Mouse (Mus musculus) cerebellum, postnatal 14 days (tissue): Measurements from ENCODE around the gene Arvcf.

ENCODE experiments used
- DNase-seq, 2 experiments: peaks; one replicate each; pipeline ENCODE4 v3.0.0; 2021; ENCODE audit warnings: mixed read lengths in 2 of 2

The Arvcf gene

DNA sequence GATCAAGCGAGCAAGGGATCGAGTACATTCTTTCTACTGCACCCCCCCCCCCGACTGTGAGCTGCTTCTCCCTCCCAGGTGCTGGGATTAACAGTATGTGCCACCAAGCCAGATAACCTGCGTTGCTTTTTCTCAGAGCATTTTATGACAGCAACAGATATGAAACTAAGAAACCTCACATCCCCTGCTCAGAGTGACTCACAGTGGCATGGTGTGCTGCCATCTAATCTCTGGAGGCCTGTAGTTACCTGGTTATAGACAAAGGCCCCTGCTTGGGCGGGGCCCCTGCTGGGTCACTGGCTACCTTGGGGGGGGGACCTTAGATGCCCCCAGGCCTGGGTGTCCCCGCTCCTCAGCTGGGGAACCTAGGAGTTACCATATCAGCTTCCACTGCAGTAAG lies 10.0 kb downstream of the Arvcf start:
- no peak for DNase-seq

DNA sequence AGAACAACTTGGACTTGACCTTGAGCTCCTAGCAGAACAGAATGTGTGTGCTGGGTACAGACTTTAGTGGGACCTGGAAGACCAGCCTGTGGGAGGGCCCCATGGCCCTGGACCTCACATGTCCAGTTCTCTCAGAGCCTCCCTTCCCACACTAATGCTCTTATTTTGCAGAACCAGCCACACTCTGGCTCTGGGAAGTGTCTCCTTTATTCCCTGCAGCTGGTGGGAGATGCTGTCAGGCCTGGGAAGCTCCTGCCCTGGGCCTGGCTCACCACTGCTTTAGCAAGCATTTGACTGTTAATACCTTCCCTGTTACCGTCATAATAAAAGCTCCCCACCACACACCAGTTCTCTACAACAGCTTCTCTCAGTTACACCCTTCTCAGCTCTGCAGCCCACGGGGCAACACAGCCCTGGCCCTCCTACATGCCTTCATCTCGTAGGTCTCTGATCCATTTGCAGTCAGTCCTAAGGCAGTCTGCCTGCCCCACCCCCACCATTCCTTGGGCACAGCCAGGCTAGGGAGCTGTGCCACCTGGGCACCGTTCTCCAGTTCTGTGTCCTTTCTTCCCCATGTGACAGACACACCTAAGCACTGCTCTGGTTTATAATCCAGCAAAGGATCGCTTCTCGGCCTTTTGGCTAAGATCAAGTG lies 12.3 kb downstream of the Arvcf start:
- DNase-seq: peak; percentile 66 to 75

DNA sequence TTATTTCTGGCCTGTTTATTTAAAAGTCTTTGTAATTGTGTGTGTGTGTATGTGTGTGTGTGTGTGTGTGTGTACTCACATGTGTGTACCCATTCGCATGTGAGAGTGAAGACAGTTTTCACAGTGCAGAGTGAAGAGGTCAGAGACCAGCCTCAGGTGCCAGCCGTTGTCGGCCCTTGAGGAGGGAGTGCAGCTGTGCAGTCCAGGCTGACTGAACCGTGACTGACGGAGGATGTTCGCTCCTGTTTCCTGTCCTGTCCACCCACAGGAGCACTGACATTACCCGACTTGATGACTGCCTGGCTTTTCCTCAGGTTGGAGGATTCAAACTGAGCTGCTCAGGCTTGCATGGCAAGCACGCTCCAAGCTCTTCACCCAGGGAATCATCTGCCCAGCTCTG lies 15.0 kb downstream of the Arvcf start:
- no peak for DNase-seq

DNA sequence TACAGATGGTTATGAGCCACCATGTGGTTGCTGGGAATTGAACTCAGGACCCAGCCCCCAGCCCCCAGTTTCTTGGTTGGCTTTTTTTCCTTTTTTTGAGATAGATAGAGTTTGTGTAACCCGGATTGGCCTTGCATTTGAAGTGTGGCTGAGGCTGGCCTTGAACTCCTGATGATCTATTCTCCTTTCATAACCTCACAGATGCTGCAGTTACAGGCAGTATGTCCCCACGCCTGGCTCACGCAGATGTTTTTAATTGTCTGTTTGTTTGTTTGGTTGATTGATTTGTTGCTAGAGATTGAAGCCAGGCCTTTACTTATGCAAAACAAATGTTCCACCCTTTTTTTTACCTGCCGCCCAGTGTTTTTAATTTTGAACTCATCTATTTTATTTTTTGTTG lies 18.9 kb downstream of the Arvcf start:
- DNase-seq: no peak

DNA sequence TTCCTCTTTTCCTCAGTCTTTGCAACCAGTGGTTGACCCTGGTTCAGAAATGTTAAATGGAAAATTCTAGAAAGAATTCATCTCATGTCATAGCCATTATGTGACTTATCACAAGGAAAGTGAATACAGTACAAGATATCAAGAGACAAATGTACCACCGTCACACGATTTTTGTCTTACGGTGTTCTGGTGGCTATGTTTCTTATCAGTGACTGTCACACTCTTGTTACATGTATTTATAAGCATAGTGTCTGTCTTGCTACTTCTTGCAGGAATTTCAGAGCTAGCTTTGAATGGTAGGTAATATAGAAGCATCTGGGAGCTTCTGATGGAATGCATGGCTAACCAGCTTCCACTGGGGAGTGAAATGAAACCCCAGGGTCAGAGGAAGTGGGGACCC lies 22.2 kb downstream of the Arvcf start:
- no peak for DNase-seq

DNA sequence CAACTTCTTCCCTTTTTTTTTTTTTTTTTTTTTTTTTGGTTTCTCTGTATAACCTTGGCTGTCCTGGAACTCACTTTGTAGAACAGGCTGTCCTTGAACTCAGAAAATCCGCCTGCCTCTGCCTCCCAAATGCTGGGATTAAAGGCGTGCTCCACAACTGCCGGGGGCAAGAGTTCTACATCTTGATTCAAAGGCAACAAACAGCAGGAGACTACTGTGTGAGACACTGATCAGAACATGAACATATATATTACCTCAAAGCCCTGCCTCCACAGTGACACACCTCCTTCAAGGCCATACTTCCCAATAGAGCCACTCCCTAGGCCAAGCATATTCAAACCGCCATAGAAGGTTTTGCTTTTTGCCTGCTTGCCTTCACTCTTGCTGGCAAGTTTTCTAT lies 25.6 kb downstream of the Arvcf start:
- no peak for DNase-seq

DNA sequence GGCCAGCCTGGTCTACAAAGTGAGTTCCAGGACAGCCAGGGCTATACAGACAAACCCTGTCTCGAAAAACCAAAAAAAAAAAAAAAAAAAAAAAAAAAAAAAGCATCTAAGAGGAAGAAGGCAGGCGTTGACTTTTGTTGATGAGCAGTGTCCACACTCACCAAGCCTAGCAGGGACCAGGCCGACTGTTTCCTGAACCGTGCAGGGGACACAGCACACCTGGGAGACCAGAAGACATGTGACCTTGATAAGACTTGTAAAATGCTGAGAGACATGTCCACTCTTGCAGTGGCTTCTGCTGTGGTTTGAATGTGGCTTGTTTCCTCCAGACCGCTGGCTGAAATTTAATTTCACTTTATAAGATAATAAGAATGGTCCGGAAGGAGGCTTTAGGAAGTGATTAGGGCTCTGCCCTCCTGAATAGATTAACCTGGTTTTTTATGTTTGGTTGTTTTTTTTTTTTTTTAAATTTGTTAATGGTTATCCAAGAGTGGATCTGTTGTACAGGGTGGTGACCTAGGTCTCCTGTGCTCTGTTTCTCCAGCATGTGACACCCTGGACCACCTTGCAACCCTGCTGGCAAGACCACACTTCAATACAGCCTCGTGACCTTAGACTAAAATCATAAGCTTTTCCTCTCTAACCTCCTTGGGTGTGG lies 28.4 kb downstream of the Arvcf start:
- DNase-seq: no peak

DNA sequence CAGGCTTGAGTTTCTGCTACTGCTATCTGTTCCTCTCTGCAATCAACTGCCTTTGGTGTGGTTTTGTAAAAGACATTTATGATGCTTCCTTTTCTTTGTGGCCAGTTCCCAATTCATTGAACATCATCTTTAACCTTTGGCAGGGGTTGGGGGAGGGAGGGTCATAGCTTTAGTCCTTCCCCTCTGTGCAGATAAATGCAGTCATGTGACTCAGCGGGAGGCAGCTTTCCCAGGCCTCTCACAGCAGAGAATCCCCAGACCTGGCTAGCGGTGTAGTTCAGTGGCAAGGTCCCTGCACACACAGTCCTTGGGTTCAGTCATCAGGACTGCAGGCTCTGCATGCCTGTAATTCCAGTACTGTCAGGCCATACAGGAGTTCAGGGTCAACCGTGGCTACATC lies 29.2 kb downstream of the Arvcf start:
- DNase-seq: no peak

DNA sequence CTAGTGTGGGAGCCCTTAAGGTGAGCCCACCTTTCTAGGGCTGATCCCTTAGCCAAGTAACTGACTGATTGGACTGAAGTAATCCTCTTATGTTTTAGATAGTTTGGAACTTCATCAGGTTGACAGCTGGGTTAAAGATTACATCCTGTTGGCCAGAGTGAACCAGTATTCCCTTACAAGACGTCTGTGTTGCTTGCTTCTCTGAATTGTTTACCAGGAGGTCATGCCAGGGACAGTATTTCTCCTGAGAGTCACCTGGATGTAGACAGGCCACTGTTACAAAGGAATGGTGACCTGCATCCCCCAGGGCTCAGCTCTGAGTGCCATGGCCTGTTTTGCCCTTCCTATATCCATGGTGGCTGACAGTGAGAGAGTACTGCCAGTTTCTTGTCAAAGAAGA lies 30.5 kb downstream of the Arvcf start:
- DNase-seq: no peak

DNA sequence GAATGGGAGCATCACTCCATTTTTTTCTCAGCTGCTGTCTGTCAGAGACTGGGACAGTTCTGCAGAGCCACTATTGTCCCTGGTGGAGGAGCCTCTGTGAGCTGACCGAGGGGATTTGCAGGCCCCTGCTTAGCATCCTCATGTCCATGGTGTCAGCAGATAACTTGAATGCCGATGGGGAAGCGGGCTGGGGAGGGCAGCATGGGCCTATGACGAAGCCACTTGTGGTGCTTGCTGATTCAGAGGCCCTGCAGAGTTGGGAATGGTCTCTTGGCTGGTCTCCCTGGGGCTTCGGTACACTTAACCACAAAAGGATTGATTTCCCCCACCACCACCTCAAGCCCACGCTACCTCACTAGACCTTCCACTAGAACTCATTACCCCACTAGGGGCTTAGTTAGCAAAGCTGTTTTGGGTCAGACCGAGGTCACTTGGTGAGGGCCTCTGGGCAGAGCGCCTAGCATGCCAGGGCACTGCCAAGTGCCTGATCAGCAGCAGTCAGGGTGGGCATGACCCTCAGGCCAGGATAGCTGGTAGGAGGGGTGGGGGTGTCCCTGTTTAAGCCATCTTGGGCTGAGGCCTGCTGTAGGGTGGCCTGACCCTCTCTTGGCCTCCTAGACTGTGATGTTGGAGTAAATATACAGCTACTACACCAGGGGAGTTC lies 31.5 kb downstream of the Arvcf start:
- DNase-seq: no peak

DNA sequence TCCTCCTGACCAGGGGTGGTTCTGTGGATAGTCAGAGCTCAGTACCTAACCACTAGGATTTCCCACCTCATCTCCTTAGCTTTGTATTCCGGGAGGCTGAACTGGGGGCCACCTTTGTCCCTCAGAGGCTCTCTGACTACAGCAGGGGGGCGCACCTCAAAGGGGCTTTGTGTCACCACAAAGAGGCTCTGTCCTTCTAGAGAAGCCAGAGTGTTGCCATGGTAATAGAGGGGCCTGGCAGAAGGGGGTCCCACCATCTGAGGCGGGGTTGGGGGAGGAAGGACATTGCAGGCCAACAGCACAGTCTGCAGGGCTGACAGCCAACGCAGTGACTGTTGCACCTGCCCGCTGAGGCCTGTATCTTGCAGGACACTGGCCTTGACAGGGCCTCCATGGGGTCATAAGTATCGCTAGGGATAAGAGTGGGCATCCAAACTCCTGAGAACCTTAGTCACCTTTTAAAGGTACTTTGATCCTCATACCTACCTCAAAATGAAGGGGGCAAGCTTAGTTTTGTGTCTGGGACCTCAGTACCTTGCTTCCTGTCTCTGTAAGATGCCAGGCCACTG lies 32.6 kb downstream of the Arvcf start:
- peak; percentile 59 to 60 for DNase-seq

DNA sequence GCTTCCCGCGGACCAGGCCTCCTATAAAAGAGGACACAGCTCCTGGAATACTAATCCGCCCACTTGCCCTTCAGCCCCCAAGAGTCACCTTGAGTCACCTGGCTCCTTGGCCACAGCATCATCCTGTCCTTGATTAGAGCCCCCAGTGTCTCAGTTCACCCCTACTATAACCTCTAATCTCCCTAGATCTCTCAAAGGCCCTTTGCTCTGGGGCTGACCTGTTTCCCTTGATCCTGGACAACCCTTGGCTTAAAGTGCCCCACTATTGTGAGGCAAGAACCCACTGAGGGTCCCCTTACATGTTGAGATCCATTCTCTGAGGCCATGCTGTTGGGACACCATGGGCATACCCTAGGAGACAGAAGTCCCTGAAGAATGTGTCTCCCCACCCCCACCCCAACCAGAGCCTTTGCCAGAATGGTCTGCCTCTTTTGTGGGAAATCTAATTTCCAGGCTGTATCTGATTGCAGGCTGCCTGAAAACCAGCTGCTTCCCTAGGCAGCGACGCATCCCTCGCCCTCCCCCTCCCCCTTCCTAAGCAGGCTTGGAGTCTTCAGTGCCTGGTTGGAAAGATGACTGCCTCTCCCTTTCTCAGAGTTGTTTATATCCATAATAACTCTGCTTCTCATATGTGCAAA lies 33.8 kb downstream of the Arvcf start:
- DNase-seq: no peak

DNA sequence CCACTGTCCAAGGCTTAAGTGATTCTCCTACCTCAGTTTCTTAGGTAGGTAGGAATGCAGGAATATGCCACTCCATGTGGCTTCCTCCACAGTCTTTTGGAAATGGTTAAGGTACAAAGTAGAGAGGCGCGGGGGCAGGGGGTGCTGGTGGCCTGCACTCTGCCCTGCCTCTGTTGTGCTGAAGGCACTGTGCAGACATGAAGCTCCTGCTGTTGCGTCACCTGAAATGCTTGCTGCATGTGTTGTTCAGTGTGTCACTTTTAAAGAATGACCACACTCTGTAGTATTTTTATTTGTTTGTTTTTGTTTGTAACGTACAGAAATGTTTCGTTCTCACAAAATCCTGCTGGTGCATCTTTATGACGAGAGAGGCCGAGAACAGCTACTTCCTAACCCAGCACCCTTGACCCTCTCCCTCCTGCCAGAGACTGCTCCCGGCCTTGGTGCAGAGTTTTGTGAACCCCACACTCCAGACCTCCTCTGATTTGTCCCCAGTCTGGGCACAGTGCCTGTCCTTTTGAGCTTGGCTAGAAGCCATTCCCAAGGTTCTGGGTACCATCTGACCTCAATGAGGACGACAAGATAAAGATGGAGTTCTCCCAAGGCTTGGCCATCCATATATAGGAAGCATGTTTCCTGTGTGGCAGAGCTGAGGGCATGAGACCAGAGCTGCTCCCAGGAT lies 35.2 kb downstream of the Arvcf start:
- peak; percentile 56 to 61 for DNase-seq

DNA sequence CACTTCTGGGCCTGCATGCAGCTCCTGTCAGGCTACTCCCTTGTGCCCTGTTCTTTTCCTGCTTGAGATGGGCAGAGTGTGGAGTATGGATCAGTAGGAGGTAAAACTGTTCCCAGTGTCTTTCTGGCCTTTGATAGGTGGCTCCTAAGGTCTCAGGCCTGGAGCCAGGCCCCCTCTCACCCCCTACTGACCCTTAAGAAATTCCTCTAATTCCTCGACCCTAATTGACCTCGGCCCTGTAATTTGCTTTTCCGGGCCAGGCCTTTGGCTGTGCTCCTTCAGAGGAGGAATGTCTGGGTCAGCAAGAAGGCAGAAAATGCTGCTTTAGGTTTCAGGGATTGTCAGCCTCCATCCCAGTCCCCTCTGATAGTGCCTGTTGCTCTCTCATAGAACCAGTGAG lies 35.8 kb downstream of the Arvcf start:
- DNase-seq: no peak

DNA sequence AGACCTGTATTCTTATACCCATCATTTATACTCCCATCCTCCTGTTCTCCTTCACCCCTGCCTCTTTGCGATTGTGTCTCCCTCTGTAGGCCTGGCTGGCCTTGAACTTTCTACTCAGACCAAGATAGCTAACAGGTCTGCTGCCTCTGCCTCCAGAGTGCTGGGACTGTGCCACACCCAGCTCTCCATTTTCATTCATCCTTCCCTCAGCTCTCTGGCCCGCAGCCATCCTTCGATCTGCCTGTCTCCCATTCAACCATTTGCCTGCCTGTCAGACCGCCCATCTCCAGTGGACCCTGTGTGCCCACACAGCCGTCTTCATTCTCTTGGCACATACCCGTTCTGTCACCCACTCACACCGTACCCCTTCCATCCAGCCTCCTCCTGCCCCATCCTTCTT lies 36.2 kb downstream of the Arvcf start:
- DNase-seq: peak in 1 of 2 experiments; percentile 24

DNA sequence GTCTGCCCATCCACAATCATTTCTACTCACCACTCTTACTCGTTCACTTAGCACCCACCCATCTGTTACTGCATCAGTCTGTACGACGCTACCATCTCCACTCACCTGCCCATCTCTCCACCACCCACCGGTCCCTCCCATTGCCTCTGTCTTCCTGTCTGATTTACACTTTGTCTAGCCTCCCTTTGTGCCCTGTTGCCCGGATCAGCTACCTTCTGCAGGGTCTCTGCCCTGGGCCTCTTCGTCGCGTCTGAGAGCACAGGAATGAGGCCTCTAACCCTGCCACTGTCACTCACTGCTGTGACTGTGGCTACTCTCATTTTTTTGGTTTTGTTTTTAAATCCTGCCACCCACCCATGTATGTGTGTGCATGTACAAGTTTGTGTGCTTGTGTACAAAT lies 36.7 kb downstream of the Arvcf start:
- no peak for DNase-seq

DNA sequence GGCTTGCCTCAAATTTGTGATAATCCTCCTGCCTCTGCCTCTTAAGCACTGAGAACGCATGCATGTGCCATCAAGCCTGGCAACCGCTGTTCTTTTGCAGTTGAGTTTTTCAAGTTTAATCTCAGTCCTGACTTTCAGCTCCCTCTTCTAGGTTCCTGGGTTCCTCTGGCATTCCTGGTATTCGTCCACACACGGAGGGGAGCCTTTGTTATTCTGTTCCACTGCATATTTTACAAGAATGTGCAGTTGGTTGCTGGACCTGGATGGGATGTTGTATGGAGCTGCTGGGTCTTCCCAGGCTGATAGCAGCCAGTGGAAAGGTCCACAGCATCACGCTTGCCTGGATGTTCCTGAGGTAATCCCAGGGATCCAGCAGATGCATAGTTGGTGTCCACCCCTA lies 37.4 kb downstream of the Arvcf start:
- DNase-seq: no peak

DNA sequence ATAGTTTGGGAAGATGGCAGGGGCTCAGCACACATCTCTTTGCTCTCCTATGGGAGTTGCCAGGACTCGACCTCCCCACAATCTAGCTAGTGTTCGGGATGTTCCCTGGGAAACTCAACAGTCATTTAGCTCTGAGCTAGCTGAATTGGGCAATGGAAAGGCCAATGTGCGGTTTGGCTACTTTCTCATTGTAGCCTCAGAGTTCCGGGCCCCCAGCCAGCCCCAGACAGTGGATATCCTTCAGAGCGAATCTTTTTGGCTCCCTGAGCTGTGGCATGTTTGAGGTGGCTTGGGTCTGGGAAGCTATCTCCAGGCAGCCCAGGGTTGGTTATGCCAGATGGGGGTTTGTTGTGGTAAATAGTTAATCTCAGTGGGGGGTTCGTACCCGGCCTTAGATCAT lies 38.5 kb downstream of the Arvcf start:
- DNase-seq: peak; percentile 66 to 74

DNA sequence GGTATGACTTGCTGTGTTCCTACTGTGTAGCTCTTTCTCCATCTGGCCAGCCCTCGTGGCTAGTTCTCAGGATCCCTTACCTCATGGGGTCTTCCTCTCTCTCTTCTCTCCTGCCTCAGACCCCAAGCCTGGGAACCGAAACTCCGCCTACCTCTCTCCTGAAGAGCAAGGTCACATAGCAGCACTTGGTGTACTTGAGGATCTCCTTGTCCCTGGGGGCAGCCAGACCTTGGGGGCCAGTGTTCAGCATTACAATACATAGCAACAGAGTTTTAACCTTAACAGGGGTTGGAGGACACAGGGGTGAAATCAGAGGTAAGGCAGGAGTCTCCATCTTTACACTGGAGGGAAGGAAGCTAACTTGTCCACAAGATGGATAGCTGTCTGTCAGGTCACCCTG lies 39.0 kb downstream of the Arvcf start:
- peak in 1 of 2 experiments; percentile 12 for DNase-seq

DNA sequence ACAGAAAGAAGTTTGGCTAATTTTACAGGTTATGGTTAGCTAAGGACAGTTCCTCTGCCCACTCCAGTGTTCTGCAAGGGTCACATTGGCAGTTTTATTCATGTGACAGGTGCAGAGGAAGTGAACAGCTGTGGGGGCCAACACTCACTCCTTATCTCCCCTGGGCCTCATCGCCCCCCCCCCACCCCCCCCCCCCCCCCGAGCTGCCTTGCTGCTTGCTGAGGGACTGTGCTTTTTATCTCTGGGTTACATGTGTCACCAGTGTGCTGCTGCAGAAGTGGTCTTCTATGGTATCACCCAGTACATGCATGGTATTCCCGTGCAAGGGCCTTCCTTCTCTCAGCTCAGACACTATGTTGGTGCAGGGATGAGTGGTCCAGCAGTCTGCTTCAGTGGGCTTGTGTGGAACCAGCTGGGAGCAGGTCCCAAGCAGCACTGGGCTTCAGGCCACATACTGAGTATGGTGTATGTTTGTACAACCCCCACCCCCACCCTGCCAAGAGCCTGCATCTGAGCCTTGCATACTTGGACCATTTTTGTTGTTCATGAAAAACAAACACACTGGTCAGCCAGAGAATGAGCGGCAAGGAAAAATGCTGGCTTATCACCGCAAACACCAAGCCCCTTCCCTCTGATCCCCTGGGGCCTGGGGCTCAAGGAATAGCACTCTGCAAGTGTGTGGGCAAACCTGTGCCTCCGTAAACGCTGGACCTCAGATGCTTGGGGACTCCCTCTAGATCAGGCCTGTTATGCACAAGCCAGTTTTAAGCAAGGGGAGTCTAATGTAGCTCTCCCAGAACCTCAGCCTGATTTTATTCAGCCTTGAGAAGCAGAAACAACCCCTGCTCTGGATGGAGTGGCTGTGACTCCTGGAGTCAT lies 40.0 kb downstream of the Arvcf start:
- DNase-seq: no peak

DNA sequence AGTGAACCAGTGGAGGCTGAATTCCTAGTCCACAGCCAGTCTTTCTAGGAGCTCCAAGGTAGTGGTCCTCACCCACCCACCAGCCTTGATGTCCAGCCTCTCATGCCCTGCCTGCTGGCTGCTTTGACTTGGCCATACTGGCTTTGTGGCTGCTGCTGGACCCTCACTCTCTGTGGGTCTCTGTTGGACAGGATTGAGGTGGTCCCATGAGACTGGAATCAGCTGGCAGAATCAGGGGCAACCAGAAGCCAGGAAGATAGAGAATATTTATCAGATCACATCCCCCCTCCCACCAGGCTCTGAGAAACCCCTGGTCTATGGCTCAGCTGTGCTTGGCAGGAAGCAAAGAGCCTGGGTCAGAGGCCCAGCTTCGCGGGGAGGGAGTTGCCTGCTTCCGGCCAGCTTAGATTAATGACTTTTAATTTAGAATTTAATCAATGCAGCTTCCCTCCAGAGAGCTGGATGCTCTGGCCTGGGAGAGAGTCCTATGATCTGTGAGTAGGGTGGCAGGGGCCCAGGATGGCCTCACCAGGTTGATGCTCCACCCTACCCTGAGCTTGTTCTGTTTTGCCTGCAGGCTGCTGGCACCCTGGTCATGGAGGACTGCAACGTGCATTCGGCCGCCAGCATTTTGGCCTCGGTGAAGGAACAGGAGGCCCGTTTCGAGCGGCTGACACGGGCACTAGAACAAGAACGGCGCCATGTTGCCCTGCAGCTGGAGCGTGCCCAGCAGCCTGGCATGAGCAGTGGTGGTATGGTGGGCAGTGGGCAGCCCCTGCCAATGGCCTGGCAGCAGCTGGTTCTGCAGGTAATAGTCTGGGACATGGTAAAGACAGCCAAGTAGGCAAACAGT lies 40.8 kb downstream of the Arvcf start:
- peak; percentile 39 to 55 for DNase-seq
